Mouse (Mus musculus) limb, embryonic 11.5 days (tissue): ENCODE results near the gene Wdfy3. TPM values are rescaled to one million over a fixed set of nuclear protein-coding genes. Genes with fewer than 3 reads are reported as not detected.

Source experiments
- ATAC-seq: fragments of 200-750 bp; cut with Nextera tagmentation; 2 replicates; pipeline ENCODE4 v1.8.0; 2017; ENCODE audit warnings: low read depth; ENCODE audit not compliant: insufficient number of reproducible peaks, low FRiP score, low TSS enrichment
- DNase-seq: peaks from one replicate; pipeline ENCODE4 v3.0.0-alpha.2; 2015; ENCODE audit warnings: low spot score
- H3K27ac ChIP-seq: fragments of 300-500 bp; sonication (generic); replicated peaks from 2 replicates; pipeline ENCODE4 v1.5.1; 2014; ENCODE audit warnings: low read depth, mild to moderate bottlenecking, low read length
- H3K27me3 ChIP-seq: fragments of 300-500 bp; sonication (generic); 2 replicates; pipeline ENCODE4 v1.6.1; 2014; ENCODE audit warnings: mild to moderate bottlenecking, low read length, mixed read lengths; ENCODE audit not compliant: control insufficient read depth, insufficient read depth
- H3K36me3 ChIP-seq: fragments of 300-500 bp; sonication (generic); 2 replicates; pipeline ENCODE4 v1.6.1; 2014; ENCODE audit warnings: mild to moderate bottlenecking, low read length, moderate library complexity, mixed read lengths; ENCODE audit not compliant: control insufficient read depth, insufficient read depth
- H3K4me1 ChIP-seq: fragments of 300-500 bp; sonication (generic); 2 replicates; pipeline ENCODE4 v1.6.1; 2014; ENCODE audit warnings: low read length, mixed read lengths; ENCODE audit not compliant: control insufficient read depth, insufficient read depth
- H3K4me2 ChIP-seq: fragments of 300-500 bp; sonication (generic); 2 replicates; pipeline ENCODE4 v1.6.1; 2014; ENCODE audit warnings: low read depth, mild to moderate bottlenecking, moderate library complexity; ENCODE audit not compliant: severe bottlenecking
- H3K4me3 ChIP-seq: fragments of 300-500 bp; sonication (generic); 2 replicates; pipeline ENCODE4 v1.5.1; 2014; ENCODE audit warnings: low read depth, low read length
- H3K9ac ChIP-seq: fragments of 300-500 bp; sonication (generic); 2 replicates; pipeline ENCODE4 v1.6.1; 2014; ENCODE audit warnings: mild to moderate bottlenecking, low read length
- H3K9me3 ChIP-seq: fragments of 300-500 bp; sonication (generic); 2 replicates; pipeline ENCODE4 v1.6.1; 2016; ENCODE audit warnings: low read length; ENCODE audit not compliant: control insufficient read depth
- WGBS: fragments of 180-500 bp; shearing (Covaris S2); extraction: QIAGEN DNeasy Blood & Tissue Kit; methylation state at CpG from one replicate; pipeline ENCODE4 v1.1.7; 2014; 5-methylcytosine and 5-hydroxymethylcytosine counted together
- polyA plus RNA-seq: library from polyadenylated mRNA; unstranded; fragments of >200 nt; fragmentation: Nextera tagmentation; extraction: Ambion mirVana; gene quantifications from 2 replicates; pipeline ENCODE4 v1.2.1, GENCODE M21; 2014

Gene Wdfy3
- polyA plus RNA-seq, 1 experiment from 2014 or later: 16.5 TPM

DNA sequence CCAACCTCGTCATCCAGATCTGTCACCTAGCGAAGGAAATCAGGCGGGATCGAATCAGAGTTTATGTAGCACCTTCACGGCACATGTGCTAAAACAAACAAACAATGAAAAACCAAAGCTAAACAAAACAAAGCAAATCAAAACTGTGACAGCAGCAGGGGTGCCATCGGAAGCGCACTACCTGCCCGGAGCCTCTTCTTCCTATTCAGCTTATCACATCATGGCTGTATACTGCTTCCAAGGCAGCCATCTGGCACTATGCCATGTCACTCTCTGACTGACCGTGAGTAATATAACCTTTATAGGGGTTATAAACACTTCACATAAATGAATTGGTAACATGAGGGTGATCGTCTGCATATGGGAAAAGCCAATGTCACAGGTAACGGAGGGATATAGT lies 174.6 kb downstream of the Wdfy3 start:
- H3K9me3 ChIP-seq: no peaks in the 10 kb centered on the region
- WGBS: 78% methylated on average over 11 of the region's 11 CpGs
- no peak overlapping the region for H3K9ac ChIP-seq
- H3K4me3 ChIP-seq: no peak overlapping the region
- H3K27me3 ChIP-seq: no peaks in the 10 kb centered on the region
- no peak overlapping the region for H3K27ac ChIP-seq
- no peaks in the 10 kb centered on the region for H3K4me1 ChIP-seq
- DNase-seq (no peak), ATAC-seq (no peak)
- peaks cover 24% of the 10 kb centered on the region for H3K36me3 ChIP-seq
- H3K4me2 ChIP-seq: no peak overlapping the region

DNA sequence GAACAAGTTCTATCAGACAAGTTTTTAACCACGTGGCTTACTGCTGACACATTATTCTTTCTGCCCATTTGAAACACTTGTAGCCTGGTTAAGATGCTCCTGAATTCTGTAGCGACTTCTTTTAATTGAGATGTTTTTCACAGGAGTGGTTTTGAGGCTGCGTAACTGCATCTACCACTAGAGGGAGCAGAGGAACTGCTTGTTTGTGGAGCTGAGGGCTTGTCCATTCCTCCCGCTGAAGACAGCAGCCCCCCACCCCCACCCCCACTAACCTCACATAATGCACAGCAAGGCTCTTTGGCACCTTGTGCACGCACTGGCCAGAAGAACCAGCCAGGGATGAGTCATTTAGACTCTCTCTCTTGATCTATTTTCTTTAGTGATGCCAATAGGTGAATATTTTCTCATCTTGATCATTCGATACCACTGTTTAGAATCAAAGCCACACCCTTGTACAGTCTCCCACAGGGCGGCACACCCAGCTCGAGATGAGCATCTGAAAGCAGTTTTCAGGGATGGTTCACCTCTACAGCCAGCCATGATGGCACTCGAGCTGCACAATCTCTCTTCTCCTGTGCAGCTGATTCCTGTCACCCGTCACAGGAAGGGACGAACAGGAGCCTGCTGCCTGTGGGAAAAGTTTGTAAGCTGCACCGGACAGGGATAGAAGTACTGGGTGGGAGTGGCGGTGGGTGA lies 175.8 kb downstream of the Wdfy3 start:
- no peaks in the 10 kb centered on the region for H3K9me3 ChIP-seq
- H3K27ac ChIP-seq: no peak overlapping the region
- peak; percentile 30 for DNase-seq
- H3K4me1 ChIP-seq: no peaks in the 10 kb centered on the region
- H3K4me3 ChIP-seq: no peak overlapping the region
- no peaks in the 10 kb centered on the region for H3K27me3 ChIP-seq
- no peak for ATAC-seq
- WGBS: 80% methylated on average over 13 of the region's 13 CpGs
- peaks cover 24% of the 10 kb centered on the region for H3K36me3 ChIP-seq
- no peak overlapping the region for H3K4me2 ChIP-seq
- H3K9ac ChIP-seq: no peak overlapping the region

DNA sequence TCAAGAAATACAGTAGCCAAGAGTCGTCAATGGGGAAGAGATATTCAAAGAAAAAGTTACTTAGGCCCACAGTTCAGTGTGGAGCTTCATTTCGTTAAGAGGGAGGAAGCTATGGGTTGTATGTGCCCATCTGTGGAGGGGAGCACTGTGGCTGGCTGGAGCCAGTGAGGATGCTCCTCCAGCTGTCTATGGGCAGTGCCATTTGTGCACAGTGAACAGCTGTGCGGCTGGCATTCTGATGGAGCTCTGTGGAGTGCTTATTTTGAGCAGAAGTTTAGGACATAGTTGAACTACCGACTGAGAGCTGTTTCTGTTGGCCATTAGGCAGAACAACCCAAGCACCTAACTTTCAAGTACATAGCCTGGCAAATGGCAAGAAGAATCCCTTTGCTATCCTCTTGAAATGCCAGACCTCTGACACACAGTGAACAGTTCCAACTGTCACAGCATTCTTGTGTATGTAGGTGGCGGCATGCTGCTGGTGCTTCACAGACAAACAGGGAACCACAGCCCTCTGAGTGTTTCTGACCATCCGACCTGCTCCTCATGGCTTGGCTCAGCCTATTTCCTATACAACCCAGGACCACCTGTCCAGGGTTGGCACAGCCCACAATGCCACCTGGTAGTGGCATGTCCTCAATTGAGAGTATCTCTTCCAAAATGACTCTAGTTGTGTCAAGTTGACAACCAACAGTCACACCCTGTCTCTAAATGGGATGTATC lies 177.9 kb downstream of the Wdfy3 start:
- DNase-seq (no peak), ATAC-seq (no peak)
- no peaks in the 10 kb centered on the region for H3K4me1 ChIP-seq
- no peak overlapping the region for H3K4me2 ChIP-seq
- 96% methylated on average over 6 of the region's 6 CpGs for WGBS
- no peak overlapping the region for H3K4me3 ChIP-seq
- H3K9ac ChIP-seq: no peak overlapping the region
- peaks cover 26% of the 10 kb centered on the region for H3K36me3 ChIP-seq
- no peak overlapping the region for H3K27ac ChIP-seq
- H3K9me3 ChIP-seq: no peaks in the 10 kb centered on the region
- no peaks in the 10 kb centered on the region for H3K27me3 ChIP-seq

DNA sequence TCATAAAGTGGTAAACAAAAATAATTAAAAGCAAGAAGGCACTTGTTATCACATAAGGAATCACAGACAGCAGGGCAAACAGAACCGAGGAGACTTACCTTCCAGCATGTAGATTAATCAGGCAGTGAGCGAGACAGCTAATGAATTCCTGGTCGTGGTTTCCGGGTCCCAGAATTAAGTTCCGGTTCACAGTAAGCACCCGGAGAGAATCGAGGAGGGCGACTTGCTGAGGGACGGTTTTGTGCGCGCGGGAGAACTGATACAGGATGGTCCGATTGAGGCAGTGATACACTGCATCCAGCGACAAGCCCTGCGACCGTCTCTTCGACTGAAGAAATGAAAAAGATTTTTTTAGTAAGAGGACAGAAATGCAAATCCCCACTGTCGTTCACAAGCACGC lies 181.7 kb downstream of the Wdfy3 start:
- Histone ChIP-seq H3K4me1 (no peaks in the 10 kb centered on the region), H3K9ac (no peak overlapping the region), H3K27me3 (no peaks in the 10 kb centered on the region), H3K9me3 (no peaks in the 10 kb centered on the region), H3K36me3 (peaks cover 25% of the 10 kb centered on the region; the same call in 1 of the 2 replicates), H3K4me3 (no peak overlapping the region), H3K27ac (no peak overlapping the region), H3K4me2 (no peak overlapping the region)
- DNase-seq (no peak), ATAC-seq (no peak)
- 92% methylated on average over 19 of the region's 19 CpGs for WGBS

DNA sequence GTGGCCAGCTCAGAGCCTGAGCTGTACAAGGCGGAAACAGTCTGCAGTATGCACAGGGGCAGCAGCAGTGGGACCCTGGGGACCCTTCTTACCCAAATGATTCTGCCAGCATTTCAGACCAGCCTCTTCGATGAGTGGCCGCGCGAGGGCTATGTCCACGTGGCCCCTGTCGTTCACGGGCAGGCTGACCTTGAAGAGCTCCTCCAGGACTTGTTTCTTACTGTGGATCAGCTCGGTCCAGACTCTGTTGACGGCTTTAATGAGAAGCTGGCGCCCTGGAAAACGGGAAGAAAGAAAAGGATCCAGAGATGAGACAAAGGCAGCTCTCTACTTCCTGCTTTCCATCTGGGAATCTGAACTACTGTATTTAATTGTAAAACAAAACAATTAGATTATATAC lies 184.7 kb downstream of the Wdfy3 start:
- Histone ChIP-seq H3K36me3 (peaks cover 25% of the 10 kb centered on the region), H3K9ac (no peak overlapping the region), H3K27ac (no peak overlapping the region), H3K4me3 (no peak overlapping the region), H3K9me3 (no peaks in the 10 kb centered on the region), H3K27me3 (no peaks in the 10 kb centered on the region), H3K4me2 (no peak overlapping the region), H3K4me1 (no peaks in the 10 kb centered on the region)
- ATAC-seq: no peak
- no peak for DNase-seq
- 92% methylated on average over 12 of the region's 12 CpGs for WGBS

DNA sequence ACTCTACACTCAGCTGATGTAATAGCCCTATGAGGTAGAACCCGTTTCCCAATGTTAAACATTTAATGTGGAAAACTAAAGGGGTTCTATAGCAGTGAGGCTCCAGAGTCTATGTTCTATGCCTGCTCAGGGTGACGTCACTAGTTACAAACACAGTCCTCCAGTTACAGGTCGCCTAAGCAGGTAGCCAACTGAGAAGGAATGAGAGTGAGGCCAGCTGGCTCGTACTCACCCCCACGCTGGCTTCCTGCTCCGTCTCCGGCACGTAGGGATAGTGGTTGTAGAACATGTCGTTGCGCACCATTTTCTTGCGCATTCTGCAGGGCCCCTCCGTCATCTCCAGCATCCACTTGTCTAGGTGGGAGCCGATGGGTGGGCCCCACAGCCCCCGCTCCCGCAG lies 187.5 kb downstream of the Wdfy3 start:
- no peak overlapping the region for H3K9ac ChIP-seq
- ATAC-seq (no peak), DNase-seq (no peak)
- no peaks in the 10 kb centered on the region for H3K9me3 ChIP-seq
- 94% methylated on average over 15 of the region's 15 CpGs for WGBS
- H3K4me2 ChIP-seq: no peak overlapping the region
- H3K36me3 ChIP-seq: peaks cover 25% of the 10 kb centered on the region
- no peaks in the 10 kb centered on the region for H3K4me1 ChIP-seq
- no peaks in the 10 kb centered on the region for H3K27me3 ChIP-seq
- H3K4me3 ChIP-seq: no peak overlapping the region
- no peak overlapping the region for H3K27ac ChIP-seq

DNA sequence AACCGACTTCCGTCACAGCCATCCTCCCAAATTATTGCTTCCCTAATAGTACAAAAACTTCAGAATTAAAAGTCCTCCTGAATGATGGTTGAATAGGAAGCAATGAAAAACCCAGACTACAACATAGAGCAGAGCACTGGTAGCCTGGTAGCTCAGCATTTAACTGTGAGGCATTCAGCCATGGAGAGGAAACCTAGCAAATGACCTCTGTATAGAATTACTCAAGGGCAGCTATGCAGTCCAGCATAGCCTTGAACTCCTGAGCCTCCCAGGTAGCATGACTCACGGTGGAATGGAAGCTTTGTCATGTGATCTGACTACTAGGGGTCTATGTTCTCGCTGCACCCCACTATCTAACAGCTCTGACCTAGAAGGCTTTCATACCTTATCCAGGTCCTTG lies 189.8 kb downstream of the Wdfy3 start:
- no peak overlapping the region for H3K4me3 ChIP-seq
- WGBS: 97% methylated on average over 4 of the region's 4 CpGs

DNA sequence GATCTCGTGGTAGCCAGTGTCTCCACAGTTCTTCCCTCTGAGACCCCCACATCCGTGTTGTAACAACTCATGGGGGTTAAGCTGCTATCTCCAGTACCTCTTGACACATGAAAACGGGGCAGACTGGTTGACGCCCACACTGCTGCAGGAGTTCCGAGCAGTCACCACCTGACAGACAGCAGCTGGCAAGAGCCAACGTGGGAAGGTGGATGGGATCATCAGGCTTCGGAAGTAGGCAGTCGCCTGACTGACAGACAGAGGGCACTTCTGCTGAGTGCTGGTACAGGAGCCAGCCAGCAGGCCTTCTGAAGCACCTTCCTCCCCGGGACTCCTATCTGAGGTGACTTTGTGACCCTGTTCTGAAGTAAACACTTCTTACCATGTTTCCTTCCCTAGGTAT lies 191.3 kb downstream of the Wdfy3 start:
- H3K9me3 ChIP-seq: no peaks in the 10 kb centered on the region
- H3K4me1 ChIP-seq: no peaks in the 10 kb centered on the region
- no peak for DNase-seq
- ATAC-seq: no peak
- no peak overlapping the region for H3K4me3 ChIP-seq
- no peak overlapping the region for H3K4me2 ChIP-seq
- peaks cover 12% of the 10 kb centered on the region for H3K36me3 ChIP-seq
- no peak overlapping the region for H3K27ac ChIP-seq
- no peak overlapping the region for H3K9ac ChIP-seq
- 90% methylated on average over 9 of the region's 9 CpGs for WGBS
- H3K27me3 ChIP-seq: no peaks in the 10 kb centered on the region

More for the DNA sequence above, 189.8 kb downstream of the Wdfy3 start:
- DNase-seq (no peak), ATAC-seq (no peak)
- Histone ChIP-seq H3K36me3 (peaks cover 15% of the 10 kb centered on the region), H3K9me3 (no peaks in the 10 kb centered on the region), H3K4me2 (no peak overlapping the region), H3K27ac (no peak overlapping the region), H3K9ac (no peak overlapping the region), H3K27me3 (no peaks in the 10 kb centered on the region), H3K4me1 (no peaks in the 10 kb centered on the region)
